Mouse (Mus musculus) olfactory bulb, adult 2 months (tissue): Measurements from ENCODE around the gene Ppp2r5c. TPM values are rescaled to one million over a fixed set of nuclear protein-coding genes. Genes with fewer than 3 reads are reported as not detected.

Experiments used
- H3K27ac ChIP-seq: fragments of 200-500 bp; 2 replicates; pipeline ENCODE4 v1.5.1; 2012; ENCODE audit warnings: low read depth, low read length; ENCODE audit not compliant: insufficient read depth
- H3K4me1 ChIP-seq: fragments of 200-500 bp; 2 replicates; pipeline ENCODE4 v1.6.1; 2012; ENCODE audit warnings: low read length; ENCODE audit not compliant: control insufficient read depth, insufficient read depth
- H3K4me3 ChIP-seq: fragments of 200-500 bp; 2 replicates; pipeline ENCODE4 v1.5.1; 2012; ENCODE audit warnings: mild to moderate bottlenecking, low read depth, low read length, moderate library complexity; ENCODE audit not compliant: insufficient read depth
- CTCF ChIP-seq: fragments of 200-500 bp; IDR thresholded peaks from 2 replicates; pipeline ENCODE4 v1.5.1; 2012; ENCODE audit warnings: low read depth, mild to moderate bottlenecking, low read length, moderate library complexity; ENCODE audit not compliant: insufficient read depth
- POLR2A ChIP-seq: fragments of 200-500 bp; IDR thresholded peaks from 2 replicates; pipeline ENCODE4 v1.6.1; 2012; ENCODE audit warnings: mild to moderate bottlenecking, low read depth, low read length, moderate library complexity; ENCODE audit not compliant: insufficient read depth
- WGBS: fragments of 180-500 bp; shearing (Covaris S2); methylation state at CpG from one replicate; pipeline ENCODE4 v1.1.7; 2018; 5-methylcytosine and 5-hydroxymethylcytosine counted together
- polyA plus RNA-seq: library from polyadenylated mRNA; stranded (reverse); fragments of >200 nt; gene quantifications from 2 replicates; pipeline ENCODE4 v1.2.4, GENCODE M21; 2012; ENCODE audit warnings: low replicate concordance; ENCODE audit not compliant: missing spikeins, insufficient read depth, insufficient read length

The Ppp2r5c gene
- polyA plus RNA-seq, 1 experiment, result not detected

- WGBS, result 90% methylated on average over 13 of the region's 13 CpGs
- TF ChIP-seq CTCF (no peak), POLR2A (no peak)
- Histone ChIP-seq H3K27ac (no peak overlapping the region), H3K4me1 (peaks cover 31% of the 10 kb centered on the region), H3K4me3 (no peak overlapping the region)
Observed at GRCm38 (mm10) chr12:110493597-110494369, 46.9 kb downstream of the Ppp2r5c start.

DNA sequence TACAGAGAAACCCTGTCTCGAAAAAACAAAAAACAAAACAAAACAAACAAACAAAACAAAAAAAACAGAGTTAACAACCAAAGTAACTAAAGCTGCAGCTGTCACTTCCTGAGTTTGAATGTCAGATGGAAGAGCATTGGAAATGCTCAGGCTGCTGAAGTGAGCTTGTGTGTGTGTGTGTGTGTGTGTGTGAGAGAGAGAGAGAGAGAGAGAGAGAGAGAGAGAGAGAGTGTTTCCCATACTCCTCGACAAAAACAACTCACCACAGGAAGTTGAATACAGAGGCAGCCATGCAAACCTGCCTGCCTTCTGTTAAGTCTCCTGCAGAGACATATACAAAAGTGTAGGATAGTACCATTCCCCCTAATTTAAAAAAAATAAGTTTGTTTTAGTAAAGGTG, 47.9 kb downstream of the Ppp2r5c start:
- Histone ChIP-seq H3K4me3 (no peak overlapping the region), H3K27ac (no peak overlapping the region), H3K4me1 (peaks cover 32% of the 10 kb centered on the region)
- TF ChIP-seq POLR2A (no peak), CTCF (no peak)
- 44% methylated on average over 2 of the region's 2 CpGs for WGBS

GRCm38 (mm10) chr12:110495260-110495659, 48.3 kb downstream of the Ppp2r5c start:
- WGBS, result 91% methylated on average over 8 of the region's 8 CpGs
- TF ChIP-seq CTCF, result no peak
- TF ChIP-seq POLR2A, result no peak
- Histone ChIP-seq H3K4me3 (no peak overlapping the region), H3K27ac (no peak overlapping the region), H3K4me1 (peaks cover 35% of the 10 kb centered on the region)

- Histone ChIP-seq H3K27ac (no peak overlapping the region), H3K4me3 (no peak overlapping the region), H3K4me1 (peaks cover 35% of the 10 kb centered on the region)
- 82% methylated on average over 5 of the region's 5 CpGs for WGBS
- TF ChIP-seq POLR2A (no peak), CTCF (no peak)
Observed at GRCm38 (mm10) chr12:110496016-110496415, 49.1 kb downstream of the Ppp2r5c start.

GRCm38 (mm10) chr12:110497013-110497412, 50.1 kb downstream of the Ppp2r5c start:
- TF ChIP-seq CTCF (no peak), POLR2A (no peak)
- Histone ChIP-seq H3K4me1 (peaks cover 34% of the 10 kb centered on the region), H3K27ac (no peak overlapping the region), H3K4me3 (no peak overlapping the region)
- WGBS, result 28% methylated on average over 3 of the region's 3 CpGs

- no peak for TF ChIP-seq CTCF
- TF ChIP-seq POLR2A, result no peak
Observed at GRCm38 (mm10) chr12:110497485-110497884, 50.6 kb downstream of the Ppp2r5c start.

GRCm38 (mm10) chr12:110498283-110499224, 51.6 kb downstream of the Ppp2r5c start:
- H3K4me1 ChIP-seq, result peaks cover 45% of the 10 kb centered on the region
- peak overlapping the region; percentile 29; the same call in 1 of the 2 replicates for H3K27ac ChIP-seq
- WGBS, result 66% methylated on average over 22 of the region's 22 CpGs
- no peak overlapping the region for H3K4me3 ChIP-seq
- TF ChIP-seq CTCF, result no peak
- TF ChIP-seq POLR2A, result no peak

More at GRCm38 (mm10) chr12:110497485-110497884, 50.6 kb downstream of the Ppp2r5c start:
- H3K4me3 ChIP-seq, result no peak overlapping the region
- peaks cover 38% of the 10 kb centered on the region for H3K4me1 ChIP-seq
- no peak overlapping the region for H3K27ac ChIP-seq
- 85% methylated on average over 8 of the region's 8 CpGs for WGBS

DNA sequence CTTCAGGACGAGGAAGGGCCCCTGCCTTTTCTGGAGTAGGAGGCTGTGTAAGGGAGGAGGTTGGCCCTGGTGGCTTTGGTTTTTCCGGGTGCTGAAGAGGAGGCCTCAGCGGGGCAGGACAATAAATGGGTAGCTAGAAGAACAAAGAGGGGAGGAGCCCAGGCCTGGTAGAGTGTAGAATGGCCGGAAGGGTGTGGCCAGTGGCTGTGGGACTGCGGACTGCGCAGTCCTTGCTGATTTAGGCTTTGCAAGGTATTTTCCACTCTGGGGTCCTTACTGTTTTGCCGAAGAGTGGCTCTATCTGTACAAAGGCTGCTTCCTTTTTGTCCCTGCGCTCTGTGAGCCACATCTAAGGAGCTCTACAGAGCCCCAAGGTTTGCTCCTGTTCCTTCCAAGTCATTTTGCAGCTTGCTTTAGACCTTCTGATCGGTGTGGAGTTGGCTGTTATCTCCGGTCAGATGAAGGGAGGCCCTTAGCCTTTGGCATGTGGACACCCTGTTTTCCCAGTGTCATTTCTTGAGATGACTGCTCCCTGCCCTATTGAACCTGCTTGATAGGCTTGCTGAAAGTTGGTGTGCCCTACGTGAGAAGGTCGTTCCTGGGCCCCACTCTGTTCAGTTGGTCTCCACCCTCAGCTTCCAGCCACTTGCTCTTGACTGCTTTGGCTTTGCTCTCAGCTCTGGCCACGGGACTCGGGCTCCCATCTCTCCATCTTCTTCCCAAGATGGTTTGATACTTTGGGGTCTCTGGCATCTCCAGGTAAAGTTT, 52.5 kb downstream of the Ppp2r5c start:
- Histone ChIP-seq H3K4me1 (peaks cover 53% of the 10 kb centered on the region), H3K4me3 (no peak overlapping the region), H3K27ac (peak overlapping the region; percentile 4)
- 77% methylated on average over 14 of the region's 14 CpGs for WGBS
- TF ChIP-seq CTCF (no peak), POLR2A (no peak)
